Mouse (Mus musculus): Measurements from ENCODE around the gene Bax.

Bax gene

GRCm38 (mm10) chr7:45456721-45457203, 9.9 kb downstream of the Bax start:
- DNase-seq (ENCODE audit: low spot score) = no peak

- DNase-seq (ENCODE audit: low spot score) = no peak
Observed at GRCm38 (mm10) chr7:45455932-45456696, 10.6 kb downstream of the Bax start.

DNA sequence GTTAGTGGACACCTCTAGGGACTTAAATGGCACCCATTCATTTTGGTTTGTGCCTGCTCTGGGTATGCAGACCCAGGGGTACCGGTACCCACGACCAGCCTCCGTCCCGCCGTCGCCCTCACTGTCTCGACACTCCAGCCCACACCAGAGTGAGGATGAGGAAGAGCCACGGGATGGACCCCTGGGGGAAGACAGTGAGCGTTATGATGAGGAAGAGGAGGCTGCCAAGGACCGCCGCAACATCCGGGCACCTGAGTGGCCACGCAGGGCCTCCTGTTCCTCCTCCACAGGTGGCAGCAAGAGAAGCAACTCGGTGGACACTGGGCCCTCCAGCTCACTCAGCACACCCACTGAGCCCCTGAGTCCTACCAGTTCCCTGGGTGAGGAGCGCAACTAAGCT, 11.7 kb downstream of the Bax start:
- DNase-seq (ENCODE audit: low spot score) = no peak

DNA sequence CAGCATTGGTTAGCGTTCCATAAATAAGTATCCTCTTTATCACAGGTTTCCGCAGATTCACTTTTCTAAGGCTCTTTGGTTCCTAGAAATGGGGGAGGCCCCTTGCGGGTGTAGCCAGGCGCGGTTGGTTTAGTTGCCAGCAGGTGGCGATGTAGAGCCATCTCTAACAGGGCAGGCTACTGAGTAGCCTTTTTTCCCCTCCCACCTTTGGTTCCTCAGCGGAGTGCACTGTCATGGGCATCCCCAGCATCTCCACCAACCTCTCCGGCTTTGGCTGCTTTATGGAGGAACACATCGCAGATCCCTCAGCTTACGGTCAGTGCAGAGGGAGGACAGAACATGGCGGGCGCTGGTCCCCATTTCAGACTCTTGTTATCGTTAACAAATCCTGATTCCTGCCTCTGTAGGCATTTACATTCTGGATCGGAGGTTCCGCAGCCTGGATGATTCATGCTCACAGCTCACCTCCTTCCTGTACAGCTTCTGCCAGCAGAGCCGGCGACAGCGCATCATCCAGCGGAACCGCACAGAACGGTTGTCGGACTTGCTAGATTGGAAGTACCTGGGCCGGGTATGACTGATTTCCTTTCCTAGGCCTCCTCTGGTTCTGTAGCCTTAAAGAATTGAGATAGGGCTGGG, 15.2 kb downstream of the Bax start:
- DNase-seq (ENCODE audit: low spot score) = peak; percentile 89

DNA sequence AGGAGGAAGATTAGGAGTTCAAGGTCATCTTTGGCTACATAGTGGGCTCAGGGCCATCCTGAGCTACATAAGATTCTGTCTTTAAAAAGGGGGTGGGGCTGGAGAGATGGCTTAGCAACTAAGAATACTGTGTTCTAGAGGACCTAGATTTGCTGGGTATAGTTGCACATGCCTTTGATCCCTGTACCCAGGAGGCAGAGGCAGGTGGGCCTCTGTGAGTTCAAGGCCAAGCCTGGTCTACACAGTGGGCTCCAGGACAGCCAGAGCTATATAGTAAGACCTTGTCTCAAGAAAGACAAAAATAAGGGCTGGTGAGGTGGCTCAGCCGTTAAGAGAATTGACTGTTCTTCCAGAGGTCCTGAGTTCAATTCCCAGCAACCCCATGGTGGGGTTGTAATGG, 16.7 kb downstream of the Bax start:
- no peak for DNase-seq (ENCODE audit: low spot score)

DNA sequence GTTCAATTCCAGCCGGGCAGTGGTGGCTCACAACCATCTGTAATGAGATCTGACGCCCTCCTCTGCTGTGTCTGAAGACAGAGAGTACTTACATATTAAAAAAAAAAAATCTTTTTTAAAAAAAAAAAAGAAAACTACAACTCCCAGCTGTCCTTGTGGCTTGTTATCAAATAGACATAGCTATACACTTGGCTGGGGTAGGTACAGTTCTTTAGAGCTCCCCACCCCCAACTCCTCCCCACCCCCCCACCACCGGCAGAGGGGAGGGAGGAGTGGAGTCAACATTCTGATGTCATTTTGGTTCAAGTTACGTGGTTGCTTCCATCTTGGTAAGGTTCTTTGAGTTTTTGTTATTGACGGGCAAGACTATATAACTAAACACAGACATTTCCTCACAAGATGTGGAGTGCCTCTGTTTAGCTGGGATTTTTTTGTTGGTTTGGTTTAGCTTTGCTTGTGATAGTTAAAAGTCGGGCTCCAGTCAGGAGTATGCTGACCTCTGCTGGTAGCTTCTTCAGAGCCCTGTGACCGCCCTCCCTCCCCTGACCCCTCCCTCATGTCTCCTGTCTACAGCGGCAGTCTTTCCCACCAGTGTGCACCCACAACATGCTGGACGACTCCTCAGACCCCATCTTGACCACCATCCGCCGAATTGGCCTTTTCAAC, 19.2 kb downstream of the Bax start:
- DNase-seq (ENCODE audit: low spot score) = no peak

DNA sequence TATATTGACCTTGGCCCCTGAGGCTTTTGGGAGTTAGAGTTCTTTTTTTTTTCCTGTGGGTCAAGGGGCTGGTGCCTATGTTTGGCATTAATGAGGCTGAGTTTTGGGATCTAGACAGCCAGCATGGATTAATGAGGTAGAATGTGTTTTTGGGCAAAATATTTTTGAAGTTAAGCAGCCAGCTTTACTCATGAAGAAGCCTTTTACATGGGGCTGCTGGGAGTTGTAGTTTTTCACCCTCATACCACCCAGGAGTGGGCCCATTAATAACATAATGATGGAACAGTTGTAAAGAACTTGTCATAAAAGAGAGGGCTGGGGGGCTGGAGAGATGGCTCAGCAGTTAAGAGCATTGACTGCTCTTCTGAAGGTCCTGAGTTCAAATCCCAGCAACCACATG, 20.1 kb downstream of the Bax start:
- DNase-seq (ENCODE audit: low spot score) = no peak

DNA sequence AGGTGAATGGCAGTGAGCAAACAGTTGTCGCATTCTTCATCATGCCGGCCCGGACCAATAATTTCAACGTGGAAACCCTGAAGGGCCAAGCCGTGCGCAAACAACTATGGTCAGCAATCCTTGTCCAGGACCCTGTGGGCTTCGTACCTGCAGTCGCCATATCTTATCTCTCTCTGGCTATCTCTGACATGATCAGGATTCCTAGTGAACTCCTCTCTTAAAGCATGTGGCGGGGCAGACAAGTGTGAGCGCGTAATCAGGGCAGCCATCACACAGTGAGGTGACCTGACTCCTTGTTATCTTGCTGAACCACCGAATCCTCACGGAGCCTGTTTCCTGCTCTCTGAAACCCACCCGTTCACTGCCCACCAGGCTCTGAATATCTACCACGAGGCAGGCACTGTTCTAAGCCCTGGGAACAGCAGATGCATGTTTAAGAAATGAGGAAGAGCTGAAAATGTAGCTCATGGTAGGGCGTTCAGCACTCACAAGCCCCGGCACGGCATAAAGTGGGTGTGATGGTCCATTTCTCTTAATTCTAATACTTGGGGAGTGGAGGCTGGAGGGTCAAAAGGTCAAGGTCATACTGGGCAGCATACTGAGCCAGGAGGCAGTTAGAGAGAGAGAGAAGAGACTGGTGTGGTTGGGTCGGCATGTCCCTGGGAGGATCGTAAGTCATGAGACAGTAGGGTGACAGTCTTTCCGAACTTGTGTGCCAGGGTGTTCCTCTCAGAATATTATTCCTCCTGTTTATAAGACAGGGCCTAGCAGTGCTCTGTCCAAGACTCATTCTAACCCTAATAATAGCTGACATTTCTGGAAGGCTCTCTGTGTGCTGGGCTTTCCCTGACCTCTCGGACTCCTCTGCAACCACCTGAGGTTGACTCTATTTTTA, 22.9 kb downstream of the Bax start:
- DNase-seq (ENCODE audit: low spot score) = no peak

GRCm38 (mm10) chr7:45437521-45438276, 29.0 kb downstream of the Bax start, which contains the start of gene Ruvbl2:
Gene Ruvbl2, minus strand, starts transcription at chr7:45438096.
- no peak for DNase-seq (ENCODE audit: low spot score)

DNA sequence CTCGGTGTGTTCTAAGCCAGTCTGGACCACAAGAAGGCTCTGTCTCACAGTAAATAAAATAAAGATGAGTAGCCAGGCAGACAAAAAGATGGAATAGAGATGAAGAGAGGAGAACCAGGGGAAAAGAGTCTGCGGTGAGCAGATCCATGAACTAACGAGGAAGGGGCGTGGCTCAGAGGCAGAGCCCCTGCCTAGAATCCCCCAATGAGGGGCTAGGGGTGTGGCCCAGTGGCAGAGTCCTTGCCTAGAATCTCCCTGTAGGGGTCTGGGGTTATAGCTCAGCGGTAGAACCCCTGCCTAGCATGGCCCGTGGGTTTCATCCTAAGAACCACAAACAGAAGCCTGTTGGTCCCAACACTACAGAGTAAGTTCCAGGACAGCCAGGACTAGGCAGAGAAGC, 29.7 kb downstream of the Bax start:
- no peak for DNase-seq (ENCODE audit: low spot score)

DNA sequence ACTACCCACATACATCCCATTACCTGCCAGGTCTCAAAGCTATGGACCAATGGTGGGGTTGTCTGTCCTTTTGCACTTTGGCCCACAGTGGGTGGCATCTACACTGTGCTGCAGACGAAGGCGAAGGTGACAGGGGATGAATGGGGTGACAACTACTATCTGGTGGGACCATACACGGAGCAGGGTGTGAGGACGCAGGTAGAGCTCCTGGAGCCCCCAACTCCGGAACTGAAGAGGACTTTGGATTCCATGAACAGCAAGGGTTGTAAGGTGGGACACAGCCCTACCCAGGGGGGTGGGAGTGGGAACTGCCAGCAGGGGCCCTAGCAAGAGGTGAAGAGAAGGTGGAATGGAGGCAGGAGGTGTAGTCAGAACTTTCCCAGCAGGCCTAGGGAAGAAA, 30.3 kb downstream of the Bax start:
- no peak for DNase-seq (ENCODE audit: low spot score)

- DNase-seq (ENCODE audit: low spot score) = no peak
Observed at GRCm38 (mm10) chr7:45435038-45435437, 31.7 kb downstream of the Bax start.

DNA sequence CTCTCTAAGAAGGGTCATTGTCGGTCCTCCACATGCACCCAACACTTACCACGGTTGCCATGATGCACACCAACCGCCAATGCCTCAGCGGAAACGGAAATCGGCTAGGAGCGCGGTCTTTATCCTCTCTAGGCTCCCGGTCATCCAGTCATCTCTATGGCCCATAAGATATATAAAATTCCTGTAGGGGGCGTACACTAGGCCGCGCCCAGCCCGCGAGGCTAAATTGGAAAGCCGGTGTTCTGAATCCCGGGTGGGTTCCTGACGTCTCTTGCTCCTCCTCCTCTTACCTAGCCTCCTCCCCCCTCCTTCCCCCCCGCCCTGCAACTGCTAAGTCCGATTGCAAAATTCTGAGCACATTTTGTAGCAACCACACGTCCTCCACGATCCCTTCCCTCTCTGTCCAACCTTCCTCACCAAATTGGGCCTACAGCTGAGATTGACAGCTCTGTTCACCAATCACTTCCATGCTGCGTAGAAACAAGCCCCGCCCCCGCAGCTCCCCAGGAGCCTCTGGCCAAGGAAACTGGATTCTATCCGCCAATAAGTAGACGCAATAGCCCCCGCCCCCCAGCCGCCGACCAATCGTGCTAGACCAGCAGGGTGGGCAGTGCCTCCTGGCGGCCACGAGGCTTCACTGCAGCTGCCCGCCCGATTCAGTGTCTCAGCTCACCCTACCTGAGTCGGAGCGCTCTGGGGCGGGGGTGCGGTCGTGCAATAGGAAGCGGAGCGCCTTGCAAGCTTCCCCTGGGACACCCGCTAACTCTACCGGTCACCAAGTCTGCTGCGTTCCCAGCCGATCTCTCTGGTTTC, 32.3 kb downstream of the Bax start, which contains the start of gene Gys1:
Gene Gys1 (plus strand): TSS at position 642 of the 813 bp plus-strand sequence.
- peak; percentile 100 for DNase-seq (ENCODE audit: low spot score)

- DNase-seq (ENCODE audit: low spot score) = no peak
Observed at GRCm38 (mm10) chr7:45433835-45434202, 32.9 kb downstream of the Bax start.

DNA sequence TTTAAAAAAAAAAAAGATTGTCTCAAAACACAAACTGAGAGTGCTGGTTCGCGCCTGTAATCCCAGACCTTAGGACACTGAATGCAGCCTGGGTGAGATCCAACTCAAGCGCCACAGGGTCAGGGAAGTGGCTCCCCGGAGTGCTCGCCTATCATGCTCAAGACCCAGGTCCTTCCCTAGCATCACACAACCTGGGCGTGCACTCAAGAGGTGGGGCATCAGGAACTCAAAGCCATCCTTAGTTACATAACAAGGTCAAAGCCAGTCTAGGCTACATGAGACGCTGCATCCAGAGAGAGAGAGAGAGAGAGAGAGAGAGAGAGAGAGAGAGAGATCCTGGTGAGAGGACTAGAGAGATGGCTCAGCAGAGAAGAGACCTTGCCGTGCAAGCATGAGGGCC, 40.1 kb downstream of the Bax start:
- DNase-seq (ENCODE audit: low spot score) = no peak

DNA sequence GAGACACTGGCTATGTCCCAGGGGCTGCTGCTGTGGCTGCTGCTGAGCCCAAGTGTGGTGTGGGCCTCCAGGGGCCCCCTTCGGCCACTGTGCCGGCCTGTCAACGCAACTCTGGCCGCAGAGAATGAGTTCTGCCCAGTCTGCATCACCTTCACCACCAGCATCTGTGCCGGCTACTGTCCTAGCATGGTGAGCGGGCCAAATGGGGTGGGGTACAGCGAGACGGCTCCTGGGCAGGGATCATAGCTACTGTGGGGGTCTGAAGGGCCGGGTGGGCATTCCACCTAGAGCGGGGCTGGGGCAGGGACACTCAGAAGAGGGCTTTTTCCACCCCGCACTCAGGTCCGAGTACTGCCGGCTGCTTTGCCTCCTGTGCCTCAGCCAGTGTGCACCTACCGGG, 45.5 kb downstream of the Bax start:
- no peak for DNase-seq (ENCODE audit: low spot score)

DNA sequence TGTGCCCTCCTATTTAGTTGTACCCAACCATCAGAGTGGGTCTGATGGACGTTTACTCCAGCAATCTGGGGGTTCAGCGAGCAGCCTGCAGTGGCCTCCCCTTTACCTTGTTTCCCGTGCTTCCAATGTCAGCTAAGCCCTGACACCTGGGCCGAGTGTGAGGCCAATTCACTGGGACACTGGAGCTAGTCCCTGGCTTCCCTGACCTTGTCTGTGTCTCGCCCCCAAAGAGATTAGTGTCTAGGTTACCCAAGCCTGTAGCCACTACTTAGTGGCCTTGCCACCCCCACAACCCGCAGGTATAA, 46.1 kb downstream of the Bax start, which contains the start of gene Lhb:
Gene Lhb (plus strand): TSS at position 206 of the 305 bp plus-strand sequence.
- no peak for DNase-seq (ENCODE audit: low spot score)

DNA sequence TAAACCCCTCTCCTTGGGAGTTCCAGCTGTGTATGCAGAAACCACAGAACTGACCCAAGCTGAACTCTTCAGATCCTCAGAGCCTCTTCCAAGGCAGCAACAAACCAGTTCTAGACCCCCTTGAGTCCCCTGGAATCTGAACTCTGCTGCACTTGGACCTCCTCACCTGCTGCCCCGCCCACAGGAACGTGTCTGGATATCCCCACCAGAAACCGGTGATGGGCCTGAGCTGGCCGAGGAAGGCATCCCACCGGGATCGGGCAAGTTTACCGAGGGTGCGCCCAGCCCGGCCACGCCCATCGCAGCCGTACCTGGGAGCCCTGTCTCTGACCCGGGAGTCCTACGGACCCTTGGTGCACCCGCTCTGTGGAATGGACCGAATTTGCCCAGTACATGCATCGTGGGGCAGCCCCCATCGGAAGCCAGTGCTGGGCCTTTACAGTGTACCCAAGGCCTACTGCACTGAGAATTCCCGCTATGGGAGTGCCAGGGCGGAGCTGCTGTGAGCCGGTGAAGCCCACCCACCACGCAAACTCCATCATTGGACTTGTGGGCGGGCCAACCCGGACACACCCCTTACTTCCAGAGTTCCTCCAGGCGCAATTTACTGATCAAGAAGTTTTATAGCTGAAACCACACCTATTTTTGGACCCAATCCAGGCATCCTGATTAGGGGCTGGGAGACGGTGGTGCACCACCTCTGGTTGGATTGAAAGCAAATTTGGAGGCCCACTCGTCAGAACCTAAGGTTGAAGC, 46.7 kb downstream of the Bax start:
- no peak for DNase-seq (ENCODE audit: low spot score)

DNA sequence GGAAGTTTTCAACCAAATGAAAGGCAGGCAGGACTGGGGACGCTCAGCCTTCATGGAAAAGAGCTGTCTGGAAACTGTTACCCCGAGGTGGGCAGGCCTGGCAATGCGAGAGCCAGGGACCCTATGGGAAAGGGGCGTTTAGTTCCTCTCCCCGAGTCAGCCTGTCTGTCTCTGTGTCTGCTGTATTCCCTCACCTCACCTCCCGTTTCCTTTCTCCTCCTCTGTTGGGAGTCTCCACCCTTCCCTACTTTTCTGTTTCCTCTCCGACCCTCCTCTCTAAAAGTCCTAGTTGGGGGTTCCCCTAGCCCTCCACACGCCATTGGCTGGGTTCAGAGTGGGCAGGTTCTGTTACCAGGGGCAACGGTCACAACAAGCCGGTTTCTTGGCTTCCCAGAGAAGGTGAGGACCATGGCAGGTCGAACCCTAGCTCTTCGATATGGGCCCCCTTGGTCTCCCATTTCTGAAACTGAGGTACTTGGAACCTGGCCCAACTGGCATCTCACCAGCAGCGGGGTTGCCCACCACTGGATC, 48.7 kb downstream of the Bax start:
- no peak for DNase-seq (ENCODE audit: low spot score)
